Mouse (Mus musculus): ENCODE data around the gene Mfsd11.

Mfsd11 gene

DNA sequence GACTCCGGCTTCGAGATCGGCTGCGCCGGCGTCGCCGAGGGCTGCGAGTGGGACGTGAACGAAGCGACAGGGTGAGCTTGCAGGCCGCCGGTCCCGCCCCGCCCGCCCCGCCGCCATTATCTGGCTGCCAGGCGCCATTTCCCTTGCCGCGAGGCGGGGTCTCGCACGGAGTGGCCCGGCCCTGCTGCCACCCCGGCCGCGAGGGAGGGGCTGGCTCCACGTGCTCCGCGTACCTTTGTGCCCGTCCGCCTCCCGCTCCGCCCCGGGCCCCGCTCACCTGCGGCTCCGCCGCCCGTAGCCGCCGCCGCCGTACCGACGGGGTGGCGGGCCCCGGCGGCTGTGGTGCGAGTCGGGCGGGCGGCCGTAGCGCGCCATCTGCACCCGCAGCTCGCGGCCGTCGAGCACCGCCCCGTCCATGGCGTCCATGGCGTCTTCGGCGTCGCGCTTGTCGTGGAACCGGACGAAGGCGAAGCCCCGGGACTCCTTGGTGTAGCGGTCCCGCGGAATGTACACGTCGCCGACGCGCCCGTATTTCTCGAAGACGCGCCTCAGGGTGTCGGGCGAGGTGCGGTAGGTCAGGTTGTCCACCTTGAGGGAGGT, at the start of gene Mfsd11:
Gene Mfsd11, plus strand, starts transcription at position 150 of the 600 bp plus-strand sequence.
- no peak for DNase-seq (ENCODE audit: low spot score)

DNA sequence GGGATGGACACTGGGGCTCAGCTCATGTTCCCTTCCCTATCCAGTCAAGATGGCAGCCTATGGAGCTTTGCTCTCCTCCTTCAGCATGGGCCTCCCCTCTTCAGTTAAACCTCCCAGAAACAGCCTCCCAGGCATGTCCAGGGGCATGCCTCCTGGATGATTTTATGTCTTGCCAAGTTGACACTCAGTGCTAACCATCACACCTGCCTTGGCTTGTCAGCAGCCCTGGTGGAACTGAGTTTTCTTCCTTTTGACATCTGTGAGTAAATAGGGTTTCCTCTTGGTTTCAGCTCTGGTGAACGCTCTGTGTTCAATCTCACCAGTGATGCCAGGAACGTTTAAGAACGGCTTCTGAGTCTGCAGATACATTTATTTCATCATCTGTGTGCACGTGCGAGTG, 49.5 kb upstream of the Mfsd11 start:
- no peak for DNase-seq (ENCODE audit: low spot score)

DNA sequence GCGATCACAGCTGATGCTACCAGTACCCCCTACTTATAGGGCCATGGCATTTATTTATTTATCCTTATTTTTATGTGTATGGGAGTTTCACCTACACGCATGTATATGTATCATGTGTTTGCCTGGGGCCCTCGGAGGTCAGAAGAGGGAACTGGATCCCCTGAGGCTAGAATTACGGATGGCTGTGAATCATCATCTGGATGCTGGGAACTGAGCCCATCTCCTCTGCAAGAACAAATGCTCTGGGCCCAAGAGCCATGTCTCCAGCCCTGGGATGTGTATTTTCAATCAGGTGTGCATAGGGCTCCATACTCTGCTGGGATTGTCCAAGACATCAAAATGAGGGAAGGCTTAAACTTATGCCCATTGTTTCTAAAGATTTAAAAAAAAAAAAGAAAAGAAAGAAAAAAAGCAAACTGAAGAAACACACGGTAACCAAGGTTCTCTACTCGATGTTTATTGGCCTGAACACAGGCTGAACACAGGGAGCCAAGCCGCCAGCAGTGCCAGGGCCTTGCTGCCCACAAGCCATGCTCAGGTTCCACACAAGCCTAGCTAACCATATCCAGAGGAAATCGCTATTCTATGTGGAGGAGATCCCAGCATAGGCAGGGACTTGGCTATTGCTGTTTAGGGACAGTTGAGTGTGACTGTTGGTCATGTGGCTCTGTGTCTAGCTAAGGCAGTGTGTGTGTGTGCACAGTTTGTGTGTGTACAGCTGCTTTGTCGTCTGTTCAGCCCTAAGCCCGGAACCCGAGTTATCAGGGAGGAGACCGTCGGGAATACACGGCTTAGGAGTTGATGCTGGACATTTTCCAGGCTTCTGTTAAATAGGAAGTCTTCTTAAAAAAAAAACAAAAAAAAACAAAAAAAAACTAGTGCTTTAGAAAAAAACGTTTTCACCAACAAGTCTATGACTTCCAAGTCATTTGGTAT, 45.8 kb upstream of the Mfsd11 start:
- no peak for DNase-seq (ENCODE audit: low spot score)

DNA sequence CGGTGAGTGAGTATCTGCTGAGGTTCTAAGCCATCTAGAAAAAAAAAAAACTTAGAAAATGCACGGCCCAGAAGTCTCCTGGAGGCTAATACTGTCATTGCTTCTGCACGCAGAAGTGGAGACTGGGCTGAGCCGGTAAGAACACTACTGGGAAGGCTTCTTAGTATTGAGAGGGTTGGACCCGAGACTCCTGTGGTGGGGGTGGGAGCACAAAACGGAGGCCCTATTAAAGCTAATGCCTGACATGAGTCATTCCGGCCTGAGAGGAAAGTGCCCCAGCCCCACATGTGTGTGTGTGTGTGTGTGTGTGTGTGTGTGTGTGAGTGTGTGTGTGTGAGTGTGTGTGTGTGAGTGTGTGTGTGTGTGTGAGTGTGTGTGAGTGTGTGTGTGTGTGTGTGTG, 45.1 kb upstream of the Mfsd11 start:
- no peak for DNase-seq (ENCODE audit: low spot score)

DNA sequence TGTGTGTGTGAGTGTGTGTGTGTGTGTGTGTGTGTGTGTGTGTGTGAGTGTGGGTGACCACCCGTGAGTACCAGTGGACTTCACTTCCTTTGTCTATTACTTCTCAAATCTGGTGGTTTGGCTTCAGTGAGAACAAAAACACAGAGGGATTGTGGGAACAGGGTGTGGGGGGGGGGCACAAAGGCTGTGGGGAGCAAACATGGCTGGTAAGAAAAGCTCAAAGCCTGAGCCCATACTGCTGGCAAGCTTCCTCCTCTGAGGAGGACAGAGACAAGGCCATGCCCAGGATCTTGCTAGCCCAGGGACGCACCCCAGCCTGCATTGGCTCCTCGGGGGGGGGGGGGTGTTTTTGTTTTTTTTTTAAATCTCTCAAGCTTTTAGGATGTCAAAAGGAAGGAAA, 44.7 kb upstream of the Mfsd11 start:
- DNase-seq (ENCODE audit: low spot score) = no peak

DNA sequence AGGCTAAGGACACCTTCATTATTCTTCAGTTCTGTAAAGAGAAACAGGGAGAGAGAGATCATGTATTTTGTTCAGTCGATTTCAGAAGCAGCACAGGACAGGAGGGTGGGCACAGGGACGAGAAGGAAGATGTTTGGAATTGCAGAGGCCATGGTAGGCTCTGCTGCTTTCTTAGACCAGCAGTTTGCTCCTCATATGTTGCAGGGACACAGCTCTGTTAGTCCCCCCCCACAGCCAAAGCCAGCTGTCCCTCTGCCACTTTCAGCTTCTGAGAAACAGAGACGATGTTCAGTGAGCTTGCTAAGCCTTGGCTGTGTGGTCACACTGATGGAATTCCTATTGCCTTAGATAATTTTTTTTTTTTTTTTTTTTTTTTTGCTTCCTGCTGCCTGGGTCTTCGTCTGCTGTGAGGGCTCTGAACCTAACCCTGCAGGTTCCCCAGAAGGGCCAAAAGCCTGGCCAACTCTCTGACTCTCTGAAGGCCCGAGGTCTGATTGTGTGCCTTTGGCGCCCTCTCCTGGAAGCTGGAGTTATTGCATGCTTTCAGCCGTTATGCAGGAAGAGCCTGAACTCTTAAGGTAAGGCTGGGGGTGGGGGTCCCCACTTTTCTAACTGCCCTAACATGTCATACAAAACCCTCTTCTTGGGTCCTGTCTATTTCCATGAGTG, 44.2 kb upstream of the Mfsd11 start:
- DNase-seq (ENCODE audit: low spot score) = peak; percentile 81

DNA sequence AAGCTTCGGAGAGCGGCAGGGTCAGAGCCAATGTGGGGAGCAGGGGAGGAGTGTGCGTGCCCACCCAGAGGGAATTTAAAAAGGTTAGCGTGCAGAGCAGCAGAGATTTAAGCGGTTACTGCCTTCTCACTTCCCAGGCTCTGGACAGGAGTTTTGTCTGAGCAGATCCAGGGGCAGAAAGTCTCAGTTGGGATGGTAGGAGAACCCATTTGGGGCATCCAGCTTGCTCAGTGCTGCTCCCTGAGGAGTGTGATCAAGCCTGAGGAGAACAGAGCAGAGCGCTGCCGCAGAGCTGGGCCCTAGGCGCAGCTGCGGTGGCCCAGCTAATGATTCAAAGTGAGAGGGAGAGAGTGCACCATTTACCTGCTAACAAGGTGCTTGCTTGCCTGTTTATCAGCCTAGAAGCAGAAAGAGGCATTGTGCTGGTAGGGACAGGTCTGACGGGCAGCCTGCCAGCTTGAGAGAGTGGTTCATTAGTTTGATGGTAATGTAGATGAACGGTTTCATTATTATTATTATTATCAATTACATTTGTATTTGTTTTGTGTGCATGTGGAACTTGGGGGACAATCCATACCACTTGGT, 43.3 kb upstream of the Mfsd11 start:
- DNase-seq (ENCODE audit: low spot score) = no peak

DNA sequence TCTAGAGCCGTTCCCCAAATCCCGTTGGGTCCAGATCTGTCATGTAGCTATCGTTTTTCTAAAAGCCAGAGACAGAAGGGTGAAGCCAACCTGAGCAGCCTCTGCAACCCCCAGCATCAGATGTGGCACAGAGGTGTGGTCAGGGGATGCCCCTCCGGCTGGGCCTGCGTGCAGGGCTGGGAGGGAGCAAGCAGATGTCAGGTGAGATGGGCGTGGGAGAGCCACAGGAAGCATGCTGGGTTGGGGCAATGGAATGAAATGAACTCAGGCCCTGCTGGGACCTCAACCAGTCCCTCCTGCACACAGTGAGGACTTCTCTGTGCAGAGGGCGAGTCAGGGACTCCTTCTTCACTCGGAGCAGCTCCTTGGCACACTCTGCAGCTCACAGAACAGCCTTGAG, 42.7 kb upstream of the Mfsd11 start:
- no peak for DNase-seq (ENCODE audit: low spot score)

DNA sequence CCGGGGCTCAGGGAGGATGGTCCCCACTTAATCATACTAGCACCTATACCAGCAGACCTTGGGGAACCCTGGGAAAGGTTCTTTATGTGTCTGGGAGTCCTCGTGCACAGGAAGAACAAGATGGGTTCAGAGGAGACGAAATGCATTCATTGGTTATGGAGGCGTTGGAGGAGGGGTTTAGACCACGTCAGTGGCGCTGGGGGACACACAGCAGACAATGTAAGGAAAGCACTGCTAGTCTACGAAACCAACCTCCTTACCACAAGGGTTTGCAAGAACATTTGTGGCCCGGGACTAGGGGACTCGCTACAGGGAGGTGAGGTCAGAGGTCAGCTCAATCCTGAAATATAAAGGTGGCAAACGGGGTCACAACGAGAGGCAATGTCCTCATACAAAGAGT, 41.7 kb upstream of the Mfsd11 start:
- no peak for DNase-seq (ENCODE audit: low spot score)

DNA sequence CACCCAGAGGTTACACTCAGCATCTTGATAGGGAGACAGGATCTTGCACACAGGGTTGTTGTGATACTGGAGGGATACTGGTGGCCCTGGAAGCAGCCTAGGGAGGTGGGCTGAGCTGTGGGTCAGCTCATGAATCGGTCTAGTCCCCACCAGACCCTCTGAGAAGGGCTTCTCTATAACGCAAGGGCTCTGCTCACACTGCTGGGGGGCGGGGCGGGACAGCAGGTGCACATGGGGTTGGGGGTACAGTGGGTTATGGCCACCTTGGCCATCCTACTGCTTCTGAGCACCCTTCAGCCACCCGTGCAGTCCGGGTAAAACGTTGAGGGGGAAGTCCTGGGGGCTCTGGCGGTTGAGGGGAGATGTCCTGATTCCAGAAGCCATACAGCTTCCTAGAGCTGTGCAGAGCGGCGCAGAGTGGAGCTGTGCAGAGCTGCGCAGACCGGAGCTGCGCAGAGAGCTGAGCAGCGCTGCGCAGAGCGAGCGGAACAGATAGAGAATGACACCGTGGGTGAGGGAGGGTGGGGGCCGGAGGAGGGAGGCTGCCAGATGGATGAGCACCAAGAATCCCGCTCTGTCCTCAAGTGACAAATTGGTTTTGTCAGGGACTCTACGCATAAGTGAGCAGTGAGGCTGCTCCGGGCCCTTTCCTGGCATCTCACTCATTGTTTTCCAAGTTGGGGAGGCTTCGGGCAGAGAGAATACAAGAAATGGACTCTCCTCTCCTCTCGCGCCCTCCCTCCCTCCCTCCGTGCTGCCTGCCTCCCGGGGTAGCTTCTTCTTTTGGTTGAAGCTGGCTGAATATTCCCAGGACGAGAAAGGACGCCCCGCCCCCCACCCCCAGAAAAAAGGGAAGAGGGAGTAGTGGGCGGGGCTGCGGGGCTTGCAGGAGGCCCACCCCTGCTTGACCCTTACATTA, 41.0 kb upstream of the Mfsd11 start:
- peak; percentile 46 for DNase-seq (ENCODE audit: low spot score)

DNA sequence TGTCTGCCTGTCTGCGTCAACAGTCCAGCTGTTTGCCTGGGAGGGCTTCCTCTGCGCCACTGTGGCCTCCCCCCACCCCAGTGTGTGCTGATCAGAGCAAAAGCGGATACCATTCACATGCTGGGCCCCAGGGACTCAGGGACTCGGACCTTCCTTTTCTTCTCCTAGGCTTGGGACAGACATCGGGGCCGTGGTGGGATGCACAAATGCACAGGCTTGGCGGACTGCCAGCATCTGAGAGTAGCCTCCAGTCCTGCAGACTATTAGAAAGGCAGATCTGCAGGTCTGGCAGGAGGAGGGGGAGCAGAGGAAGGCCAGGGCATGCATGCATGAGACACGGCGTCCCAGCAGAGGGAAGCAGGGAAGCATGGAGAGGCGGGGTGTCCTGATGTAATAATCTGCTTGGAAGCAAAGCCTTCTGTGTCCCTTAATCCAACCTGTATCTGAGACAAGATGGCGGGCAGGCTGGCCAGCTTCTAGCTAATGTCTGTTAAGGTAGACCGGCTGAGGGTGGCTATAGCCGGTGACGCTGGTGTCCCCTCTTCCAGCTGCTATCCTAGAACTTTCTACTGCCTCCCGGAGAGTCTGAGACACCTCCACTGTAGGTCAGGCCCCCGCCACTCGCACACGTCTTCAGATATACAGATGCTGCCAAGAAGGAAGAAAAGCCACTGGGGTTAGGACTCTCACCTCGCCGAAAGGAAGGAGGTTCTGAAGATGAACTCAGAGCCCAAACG, 39.3 kb upstream of the Mfsd11 start:
- DNase-seq (ENCODE audit: low spot score) = no peak

DNA sequence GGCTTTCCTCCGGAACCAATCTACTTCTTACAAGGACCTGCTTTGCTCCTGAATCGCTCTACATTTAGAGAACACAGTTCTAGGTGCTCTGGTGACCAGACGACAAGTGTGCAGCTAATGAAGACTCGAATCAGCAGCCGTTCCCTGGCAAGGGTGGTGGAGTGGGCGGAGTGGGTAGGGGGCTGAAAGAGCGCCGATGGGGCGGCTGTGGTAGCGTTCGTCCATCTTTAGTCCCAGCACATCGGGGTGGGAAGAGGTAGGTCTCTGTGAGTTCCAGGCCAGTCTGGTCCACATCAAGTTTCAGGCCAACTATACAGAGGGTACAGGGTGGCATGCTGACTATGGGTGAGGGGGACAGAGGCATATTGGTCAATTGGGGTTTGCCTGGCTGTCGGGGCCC, 38.6 kb upstream of the Mfsd11 start:
- no peak for DNase-seq (ENCODE audit: low spot score)

DNA sequence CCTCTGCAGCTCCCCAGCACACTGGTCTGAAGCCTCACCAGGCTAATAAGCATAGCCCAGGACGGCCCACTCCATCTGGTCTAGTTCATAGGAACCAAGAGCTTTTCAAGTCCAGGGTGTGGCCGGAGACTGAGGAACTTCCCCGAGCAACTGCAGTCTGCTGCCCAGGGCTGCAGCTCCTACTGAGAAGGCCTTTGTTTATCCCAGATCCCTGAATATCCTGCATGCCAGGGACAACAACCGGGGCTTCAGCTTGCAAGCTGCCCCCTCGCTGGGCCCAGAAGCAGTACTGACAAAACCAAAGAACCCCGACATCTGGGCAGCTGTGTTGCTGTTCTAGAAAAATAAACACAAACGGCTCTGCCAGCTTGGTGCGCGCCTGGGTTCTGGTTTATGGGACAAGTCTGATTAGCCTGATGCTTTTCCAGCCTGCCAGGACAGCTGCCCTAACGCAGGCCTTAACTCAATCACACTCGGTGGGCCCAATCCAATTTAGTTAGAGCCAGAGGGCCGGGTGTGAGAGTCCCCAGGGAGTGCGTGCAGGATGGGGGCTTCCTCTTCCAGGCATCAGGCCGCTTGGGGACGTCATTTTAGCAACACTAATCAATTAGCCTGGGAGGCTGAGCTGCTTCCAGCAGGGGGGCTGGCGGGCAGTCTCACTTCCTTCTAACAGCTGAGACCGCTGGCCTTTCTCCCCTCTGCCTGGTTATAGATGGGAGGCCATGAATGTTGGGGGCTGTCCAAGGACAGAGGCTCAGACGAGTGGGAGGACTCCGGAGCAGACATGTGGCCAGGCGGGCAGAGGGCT, 38.0 kb upstream of the Mfsd11 start:
- DNase-seq (ENCODE audit: low spot score) = no peak

DNA sequence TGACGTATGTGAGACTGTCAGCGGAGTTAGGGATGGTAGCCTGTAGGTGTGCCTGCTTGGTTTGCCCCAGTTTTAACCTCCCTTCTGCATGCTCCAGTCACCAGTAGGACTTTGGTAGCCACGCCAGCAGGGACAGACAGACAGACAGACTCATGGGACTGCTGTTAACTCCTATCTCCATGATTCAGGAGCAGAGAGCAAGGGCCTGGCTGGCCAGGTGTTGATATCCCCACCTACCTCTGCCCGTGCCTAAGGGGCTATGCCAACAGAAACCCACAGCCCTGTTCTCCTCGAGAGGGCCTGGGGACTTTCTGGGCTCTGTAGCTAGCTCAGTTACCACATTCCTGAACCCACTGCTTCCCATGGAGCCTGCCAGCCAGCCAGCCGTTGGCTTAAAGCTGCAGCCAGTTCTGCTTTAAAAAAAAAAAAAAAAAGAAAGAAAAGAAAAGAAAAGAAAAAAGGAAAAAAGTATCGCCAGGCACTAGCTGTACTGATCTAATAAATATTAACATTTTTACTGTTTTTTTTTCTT, 37.3 kb upstream of the Mfsd11 start:
- no peak for DNase-seq (ENCODE audit: low spot score)

DNA sequence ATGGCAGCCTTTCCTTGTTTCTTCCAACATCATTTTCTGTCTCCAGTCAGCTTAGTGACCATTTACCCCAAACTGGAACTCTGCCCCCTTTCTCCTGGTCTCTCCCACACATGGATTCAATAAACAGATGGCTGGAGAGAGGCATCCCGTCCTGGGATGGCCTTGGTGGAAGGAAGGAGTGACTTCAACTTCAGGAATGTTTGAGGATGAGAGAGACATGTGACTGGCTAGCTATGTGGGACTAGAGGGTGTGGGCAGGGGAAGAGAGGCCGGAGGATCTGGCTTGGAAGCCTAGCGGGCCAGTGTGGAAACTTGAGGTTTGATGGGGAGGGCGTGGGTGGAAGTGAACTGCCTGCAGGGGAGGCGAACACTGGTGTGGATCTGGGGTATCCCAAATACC, 35.5 kb upstream of the Mfsd11 start:
- DNase-seq (ENCODE audit: low spot score) = no peak

DNA sequence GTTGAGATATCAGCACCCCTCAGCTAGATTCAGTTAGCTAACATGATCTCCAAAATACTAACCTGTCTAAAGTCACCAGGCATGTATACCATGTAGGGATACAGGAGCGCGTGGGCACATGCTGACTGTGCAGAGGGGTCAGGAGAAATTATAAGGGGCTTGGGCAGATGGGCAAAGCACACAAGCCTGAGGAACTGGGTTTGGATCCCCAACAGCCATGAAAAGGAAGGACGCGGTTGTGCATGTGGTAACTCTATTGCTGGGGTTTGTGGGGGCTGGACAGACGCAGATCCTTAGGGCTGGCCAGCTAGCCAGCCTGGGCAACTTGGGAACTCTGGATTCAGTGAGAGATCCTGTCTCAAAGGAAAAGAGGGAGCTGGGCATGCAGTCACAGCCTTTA, 34.7 kb upstream of the Mfsd11 start:
- DNase-seq (ENCODE audit: low spot score) = no peak

DNA sequence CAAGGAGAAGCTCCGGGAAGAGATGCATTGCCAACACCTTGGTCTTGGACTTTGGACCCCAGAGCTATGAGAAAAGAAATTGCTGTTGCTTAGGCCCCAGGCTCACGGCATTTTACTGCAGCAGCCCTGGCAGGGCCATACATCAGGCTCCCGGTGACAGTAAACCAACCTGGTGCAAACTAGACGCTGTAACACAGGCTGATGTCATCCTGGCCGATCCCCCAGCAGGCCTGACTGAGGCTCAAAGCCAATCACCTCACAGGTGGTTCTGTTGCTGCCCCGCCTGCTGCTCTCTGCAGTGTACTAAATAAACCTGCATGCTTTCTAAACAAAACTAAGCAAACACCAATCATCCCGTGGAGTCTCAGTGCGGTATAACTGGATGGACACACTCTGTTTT, 33.5 kb upstream of the Mfsd11 start:
- DNase-seq (ENCODE audit: low spot score) = no peak

DNA sequence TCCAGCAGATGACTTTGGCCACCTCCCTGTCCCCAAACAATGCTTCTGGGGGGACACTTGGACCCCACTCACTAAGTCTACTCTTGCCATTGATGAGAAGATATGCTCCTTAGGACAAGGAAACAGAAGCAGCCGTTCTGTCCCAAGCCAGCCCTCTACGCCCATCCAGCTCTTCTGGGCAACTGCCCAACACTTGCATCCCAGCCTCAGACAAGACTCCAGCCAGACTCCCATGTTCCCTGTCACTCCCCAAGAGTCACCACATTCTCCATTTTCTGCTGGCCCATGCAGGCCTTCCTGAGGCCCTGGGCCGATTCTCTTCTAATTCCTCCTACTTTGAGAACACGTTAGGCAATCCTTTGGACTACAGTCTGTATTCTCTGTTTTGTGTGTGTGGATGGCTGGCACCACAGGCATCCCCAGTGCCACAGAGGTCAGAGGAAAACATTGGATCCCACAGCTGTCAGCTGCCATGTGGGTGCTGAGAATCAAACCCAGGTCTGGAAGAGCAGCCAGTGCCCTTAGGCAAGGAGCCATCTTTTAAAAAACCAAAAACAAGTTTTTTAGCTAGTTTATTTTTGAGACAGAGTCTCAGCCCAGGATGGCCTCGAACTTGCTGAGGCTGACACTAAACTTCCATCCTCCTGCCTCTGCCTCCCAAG, 32.2 kb upstream of the Mfsd11 start:
- no peak for DNase-seq (ENCODE audit: low spot score)

Data from layer of hippocampus, adult 9-10 months (tissue).